Mouse (Mus musculus): ENCODE measurements around the gene Srrd.

DNA sequence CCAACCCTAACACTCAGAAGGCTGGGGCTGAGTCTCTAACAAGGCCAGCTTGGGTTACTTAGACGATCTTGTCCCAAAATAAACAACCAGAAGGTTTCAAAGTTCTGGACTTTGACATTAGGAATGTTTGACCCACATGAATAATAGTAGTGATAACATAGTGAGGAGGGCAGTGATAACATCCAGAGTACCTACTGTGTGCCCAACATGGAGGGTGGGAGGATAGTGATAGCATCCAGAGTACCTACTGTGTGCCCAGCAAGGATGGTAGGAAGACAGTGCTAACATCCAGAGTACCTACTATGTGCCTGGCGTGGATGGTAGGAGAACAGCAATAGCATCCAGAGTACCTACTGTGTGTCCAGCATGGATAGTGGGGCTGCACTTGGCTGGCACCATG, 49.0 kb downstream of the Srrd start:
- TF ChIP-seq POLR2A (IDR thresholded peaks at IDR 0.05; ENCODE audit: control insufficient read depth in 1 of 2, insufficient read depth in 1 of 2, low read depth in 1 of 2, low read length in 2 of 2, poor library complexity in 1 of 2), result no peak
- no peak for TF ChIP-seq CTCF (IDR thresholded peaks at IDR 0.05 in 2 of 3, conservative IDR thresholded peaks at IDR 0.05 in 1 of 3; ENCODE audit: control insufficient read depth in 1 of 3, insufficient read depth in 1 of 3, low read depth in 2 of 3, low read length in 3 of 3, poor library complexity in 1 of 3, severe bottlenecking in 1 of 3)
- TF ChIP-seq SMC3 (IDR thresholded peaks at IDR 0.05; ENCODE audit: low read depth, low read length), result no peak
- no peak for TF ChIP-seq UBTF (IDR thresholded peaks at IDR 0.05; ENCODE audit: borderline replicate concordance, insufficient read depth, low read depth, low read length)
- no peak for TF ChIP-seq GABPA (IDR thresholded peaks at IDR 0.05; ENCODE audit: low read depth, low read length)
- TF ChIP-seq EP300 (IDR thresholded peaks at IDR 0.05; ENCODE audit: low read depth in 1 of 2, low read length in 2 of 2), result no peak
- no peak for TF ChIP-seq ZNF384 (IDR thresholded peaks at IDR 0.05; ENCODE audit: low read depth, low read length)
- no peak for TF ChIP-seq CHD1 (IDR thresholded peaks at IDR 0.05; ENCODE audit: low read depth, low read length)
- no peak for TF ChIP-seq MXI1 (IDR thresholded peaks at IDR 0.05; ENCODE audit: low read depth, low read length)
- no peak for TF ChIP-seq E2F4 (IDR thresholded peaks at IDR 0.05; ENCODE audit: borderline replicate concordance, low read depth, low read length)
- TF ChIP-seq MYC (IDR thresholded peaks at IDR 0.05; ENCODE audit: low read depth, low read length), result no peak

All from MEL (cell line).